Mouse (Mus musculus) ES-Bruce4 (cell line): Measurements from ENCODE around the gene Gcdh. TPM values are rescaled to one million over a fixed set of nuclear protein-coding genes. Genes with fewer than 3 reads are reported as not detected.
"Not testable (repeated sequence)": the region's sequence is repeated elsewhere in the genome, so short reads cannot be mapped to it uniquely, and the experiment has no call there.

Experiments used
- H3K27ac ChIP-seq: 2 replicates; pipeline ENCODE4 v1.5.1; 2012; ENCODE audit warnings: low read length, inconsistent platforms; ENCODE audit not compliant: insufficient read depth
- H3K27me3 ChIP-seq: 2 replicates; pipeline ENCODE4 v1.6.1; 2012; ENCODE audit warnings: mild to moderate bottlenecking, low read length, inconsistent platforms; ENCODE audit not compliant: control insufficient read depth, poor library complexity, insufficient read depth, severe bottlenecking
- H3K36me3 ChIP-seq: 2 replicates; pipeline ENCODE4 v1.6.1; 2012; ENCODE audit warnings: inconsistent platforms, mild to moderate bottlenecking, low read length, moderate library complexity; ENCODE audit not compliant: control insufficient read depth, poor library complexity, insufficient read depth, severe bottlenecking
- H3K4me1 ChIP-seq: one replicate; pipeline ENCODE4 v1.8.1; 2011; ENCODE audit warnings: low read length; ENCODE audit not compliant: control insufficient read depth, insufficient read depth
- H3K4me3 ChIP-seq: 2 replicates; pipeline ENCODE4 v1.5.1; 2011; ENCODE audit warnings: low read depth, mild to moderate bottlenecking, low read length
- H3K9ac ChIP-seq: 2 replicates; pipeline ENCODE4 v1.6.1; 2012; ENCODE audit warnings: low read depth, mild to moderate bottlenecking, inconsistent platforms; ENCODE audit not compliant: poor library complexity, severe bottlenecking
- H3K9me3 ChIP-seq: replicated peaks from 2 replicates; pipeline ENCODE4 v1.6.1; 2012; ENCODE audit warnings: mild to moderate bottlenecking, low read length, inconsistent platforms; ENCODE audit not compliant: control insufficient read depth, poor library complexity, insufficient read depth, severe bottlenecking
- CTCF ChIP-seq: IDR thresholded peaks from one replicate; pipeline ENCODE4 v1.8.1; 2011; ENCODE audit warnings: low read depth, low read length
- EP300 ChIP-seq: IDR thresholded peaks from 2 replicates; pipeline ENCODE4 v1.6.1; 2011; ENCODE audit warnings: low read depth, low read length; ENCODE audit not compliant: insufficient read depth
- POLR2A ChIP-seq: IDR thresholded peaks from one replicate; pipeline ENCODE4 v1.8.1; 2011; ENCODE audit warnings: low read length; ENCODE audit not compliant: insufficient read depth
- polyA plus RNA-seq: library from polyadenylated mRNA; stranded (reverse); fragments of >200 nt; gene quantifications from 2 replicates; pipeline ENCODE4 v1.2.4, GENCODE M21; 2011; ENCODE audit warnings: low read depth; ENCODE audit not compliant: missing spikeins, insufficient read depth, insufficient read length

Gcdh gene
- polyA plus RNA-seq, 1 experiment, result 78.5 TPM

GRCm38 (mm10) chr8:84908421-84909161 is 14.9 kb upstream of the Gcdh start, which contains the start of gene Dnase2a:
Dnase2a (plus strand) TSS chr8:84908560.
- Histone ChIP-seq H3K27ac (peak within 1 kb of the TSS; percentile 58), H3K27me3 (no peaks in the 10 kb centered on the region), H3K4me1 (peaks cover 7% of the 10 kb centered on the region), H3K9me3 (no peaks in the 10 kb centered on the region), H3K36me3 (peaks cover 8% of the 10 kb centered on the region; the same call in 1 of the 2 replicates), H3K9ac (peak within 1 kb of the TSS; percentile 91), H3K4me3 (peak within 1 kb of the TSS; percentile 76)
- TF ChIP-seq CTCF (no peak), POLR2A (peak; percentile 54), EP300 (peak; percentile 30; the same call in 1 of the 2 replicates)

DNA sequence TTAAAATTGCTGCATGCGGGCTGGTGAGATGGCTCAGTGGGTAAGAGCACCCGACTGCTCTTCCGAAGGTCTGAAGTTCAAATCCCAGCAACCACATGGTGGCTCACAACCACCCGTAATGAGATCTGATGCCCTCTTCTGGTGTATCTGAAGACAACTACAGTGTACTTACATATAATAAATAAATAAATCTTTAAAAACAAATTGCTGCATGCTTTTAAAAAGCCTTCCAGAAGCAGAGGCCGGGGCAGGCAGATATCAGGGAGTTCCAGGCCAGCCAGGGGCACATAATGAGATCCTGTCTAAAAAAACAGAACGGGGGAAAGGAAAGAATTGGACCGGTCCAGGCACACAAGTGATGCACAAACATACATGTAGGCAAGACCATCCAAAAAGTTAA is 14.3 kb upstream of the Gcdh start:
- peak overlapping the region; percentile 58 for H3K27ac ChIP-seq
- H3K4me1 ChIP-seq, H3K27me3 ChIP-seq, H3K9me3 ChIP-seq, H3K36me3 ChIP-seq: not testable (repeated sequence)
- peak overlapping the region; percentile 54 for H3K9ac ChIP-seq
- 0 out of 2 replicates have a peak overlapping the region, but pooled peaks have one; percentile 40 for H3K4me3 ChIP-seq

DNA sequence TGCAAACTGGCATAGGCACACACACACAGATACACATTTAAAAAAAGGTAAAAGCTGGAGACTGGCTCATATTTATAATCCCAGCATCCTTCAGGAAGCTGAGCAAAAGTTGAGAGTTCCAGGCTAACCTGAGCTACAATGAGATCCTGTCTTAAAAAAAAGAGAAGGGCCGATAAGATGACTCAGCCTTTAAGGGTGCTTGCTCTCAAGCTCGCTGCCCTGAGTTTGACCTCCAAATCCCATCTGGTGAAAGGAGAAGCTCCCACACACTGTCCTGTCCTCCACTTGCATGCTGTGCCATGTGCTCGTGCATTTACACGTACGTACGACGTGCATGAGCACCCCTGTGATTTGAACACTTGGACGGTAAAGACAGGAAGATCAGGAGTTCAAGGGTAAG is 13.8 kb upstream of the Gcdh start:
- peaks cover 7% of the 10 kb centered on the region for H3K4me1 ChIP-seq
- H3K9ac ChIP-seq, result 0 out of 2 replicates have a peak overlapping the region, but pooled peaks have one; percentile 10
- TF ChIP-seq CTCF, result no peak
- TF ChIP-seq POLR2A, result no peak
- H3K4me3 ChIP-seq, result no peak overlapping the region
- H3K27ac ChIP-seq, result no peak overlapping the region; the same call in 1 of the 2 replicates
- no peaks in the 10 kb centered on the region for H3K27me3 ChIP-seq
- H3K36me3 ChIP-seq, result peaks cover 8% of the 10 kb centered on the region; the same call in 1 of the 2 replicates
- H3K9me3 ChIP-seq, result no peaks in the 10 kb centered on the region

DNA sequence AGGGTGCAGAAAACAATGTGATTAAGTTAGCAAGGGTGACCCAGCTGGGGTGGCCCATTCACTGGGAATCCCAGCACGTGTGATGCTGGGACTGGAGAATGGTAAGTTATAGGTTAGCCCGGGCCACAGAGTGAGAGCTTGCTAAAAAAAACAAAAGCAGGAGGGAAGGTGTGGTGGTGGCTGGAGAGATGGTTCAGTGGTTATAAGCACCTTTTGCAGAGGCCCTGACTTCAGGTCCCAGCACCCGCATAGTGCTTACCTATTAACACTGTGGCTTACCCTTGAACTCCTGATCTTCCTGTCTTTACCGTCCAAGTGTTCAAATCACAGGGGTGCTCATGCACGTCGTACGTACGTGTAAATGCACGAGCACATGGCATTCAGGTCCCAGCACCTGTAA is 13.3 kb upstream of the Gcdh start:
- TF ChIP-seq CTCF, result no peak
- TF ChIP-seq EP300, result no peak
- TF ChIP-seq POLR2A, result no peak
- H3K4me1 ChIP-seq, result peaks cover 8% of the 10 kb centered on the region
- H3K27me3 ChIP-seq, result no peaks in the 10 kb centered on the region
- no peaks in the 10 kb centered on the region for H3K9me3 ChIP-seq
- H3K9ac ChIP-seq, result no peak overlapping the region
- H3K36me3 ChIP-seq, result peaks cover 8% of the 10 kb centered on the region; the same call in 1 of the 2 replicates
- H3K4me3 ChIP-seq, result no peak overlapping the region
- no peak overlapping the region for H3K27ac ChIP-seq

GRCm38 (mm10) chr8:84904351-84904750 is 10.6 kb upstream of the Gcdh start:
- no peaks in the 10 kb centered on the region for H3K27me3 ChIP-seq
- H3K4me3 ChIP-seq, result 0 out of 2 replicates have a peak overlapping the region, but pooled peaks have one; percentile 24
- TF ChIP-seq CTCF, result no peak
- no peak for TF ChIP-seq POLR2A
- TF ChIP-seq EP300, result no peak

GRCm38 (mm10) chr8:84902920-84903661 is 9.4 kb upstream of the Gcdh start:
- no peaks in the 10 kb centered on the region for H3K9me3 ChIP-seq
- no peaks in the 10 kb centered on the region for H3K36me3 ChIP-seq
- H3K4me3 ChIP-seq, result peak overlapping the region; percentile 65
- no peaks in the 10 kb centered on the region for H3K27me3 ChIP-seq
- peaks cover 11% of the 10 kb centered on the region for H3K4me1 ChIP-seq
- H3K9ac ChIP-seq, result peak overlapping the region; percentile 85
- peak; percentile 73 for TF ChIP-seq POLR2A
- peak; percentile 62 for TF ChIP-seq CTCF
- no peak for TF ChIP-seq EP300
- H3K27ac ChIP-seq, result peak overlapping the region; percentile 44

More at GRCm38 (mm10) chr8:84904351-84904750, 10.6 kb upstream of the Gcdh start:
- H3K4me1 ChIP-seq, result peaks cover 11% of the 10 kb centered on the region
- H3K9ac ChIP-seq, result peak overlapping the region; percentile 85
- H3K36me3 ChIP-seq, result no peaks in the 10 kb centered on the region
- H3K27ac ChIP-seq, result peak overlapping the region; percentile 76
- no peaks in the 10 kb centered on the region for H3K9me3 ChIP-seq
